Mouse (Mus musculus): Measurements from ENCODE around the gene Hivep3. TPM values are rescaled to one million over a fixed set of nuclear protein-coding genes. Genes with fewer than 3 reads are reported as not detected.

Hivep3 gene
- polyA plus RNA-seq, 1 experiment from 2014 or later: 19.0 TPM

DNA sequence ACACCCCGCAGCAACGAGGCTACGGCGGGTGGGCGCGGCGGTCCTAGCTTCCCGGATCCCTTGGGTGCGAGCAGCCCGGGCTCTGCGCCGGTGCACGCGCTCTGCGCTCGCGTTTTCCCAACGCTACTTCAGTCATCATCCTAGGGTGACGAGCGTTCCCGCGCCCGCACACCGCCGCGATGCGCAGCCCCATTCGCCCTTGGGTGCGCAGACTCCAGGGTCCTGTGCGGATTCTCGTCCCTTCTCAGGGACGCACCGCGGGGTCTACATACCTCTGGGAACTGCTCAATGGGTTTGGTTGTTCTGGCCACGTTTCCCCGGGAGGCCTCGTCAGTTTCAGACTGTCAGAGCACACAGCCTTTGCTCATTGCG is 299.4 kb downstream of the Hivep3 start:
- H3K4me3 ChIP-seq: peak overlapping the region; percentile 64
- H3K9me3 ChIP-seq: no peaks in the 10 kb centered on the region
- H3K4me2 ChIP-seq: peak overlapping the region; percentile 80
- H3K27me3 ChIP-seq (replicated peaks): peaks cover 30% of the 10 kb centered on the region
- H3K27ac ChIP-seq: peak overlapping the region; percentile 24
- under 1% methylated on average over 38 of the region's 38 CpGs for WGBS
- H3K9ac ChIP-seq: peak overlapping the region; percentile 59
- no peaks in the 10 kb centered on the region for H3K36me3 ChIP-seq (replicated peaks)
- peak; percentile 70 for ATAC-seq (replicated peaks)
- H3K4me1 ChIP-seq: peaks cover 12% of the 10 kb centered on the region

DNA sequence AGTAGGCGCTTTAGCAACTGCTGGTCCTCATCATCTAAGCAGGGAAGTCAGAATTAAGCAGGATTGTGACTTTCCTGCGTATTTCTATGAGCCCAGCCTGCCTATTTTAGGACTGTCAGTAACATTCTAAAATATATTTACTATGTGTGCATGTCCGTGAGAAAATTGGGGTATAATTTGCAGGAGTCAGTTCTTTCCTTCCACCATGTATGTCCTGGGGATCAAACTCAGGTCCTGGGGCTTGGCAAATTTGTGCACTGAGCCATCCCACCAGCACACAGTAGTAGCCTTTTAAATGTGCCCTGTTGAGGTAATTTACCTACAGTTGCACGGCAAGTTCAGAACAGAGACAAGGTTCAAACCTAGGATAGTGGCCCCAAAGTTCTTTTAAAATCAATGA is 302.7 kb downstream of the Hivep3 start:
- Histone ChIP-seq H3K36me3 (replicated peaks) (no peaks in the 10 kb centered on the region), H3K9ac (no peak overlapping the region), H3K4me3 (no peak overlapping the region), H3K4me1 (peaks cover 12% of the 10 kb centered on the region), H3K9me3 (no peaks in the 10 kb centered on the region), H3K4me2 (no peak overlapping the region), H3K27me3 (replicated peaks) (peaks cover 23% of the 10 kb centered on the region), H3K27ac (no peak overlapping the region)
- ATAC-seq (replicated peaks): no peak
- 89% methylated on average over 4 of the region's 4 CpGs for WGBS

DNA sequence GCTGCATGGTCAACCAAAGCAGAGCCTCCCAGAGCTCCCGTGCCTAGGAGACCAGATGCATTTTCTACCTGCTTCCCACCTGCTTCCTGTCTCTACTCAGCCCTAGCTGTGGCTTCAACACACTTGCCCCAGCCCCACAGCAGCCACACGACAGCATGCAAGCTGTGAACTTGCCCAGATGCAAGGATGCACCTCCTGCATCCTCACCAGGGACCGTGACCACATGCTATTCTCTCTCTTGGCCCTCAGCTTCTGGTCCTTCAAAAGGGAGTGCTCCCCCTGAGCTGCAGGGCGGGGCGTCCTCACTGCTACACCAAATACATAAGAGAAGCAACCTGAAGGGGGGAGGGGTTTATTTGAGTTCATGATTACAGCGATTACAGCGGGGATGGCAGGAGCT is 303.4 kb downstream of the Hivep3 start:
- ATAC-seq (replicated peaks): no peak
- H3K27me3 ChIP-seq (replicated peaks): peaks cover 19% of the 10 kb centered on the region

DNA sequence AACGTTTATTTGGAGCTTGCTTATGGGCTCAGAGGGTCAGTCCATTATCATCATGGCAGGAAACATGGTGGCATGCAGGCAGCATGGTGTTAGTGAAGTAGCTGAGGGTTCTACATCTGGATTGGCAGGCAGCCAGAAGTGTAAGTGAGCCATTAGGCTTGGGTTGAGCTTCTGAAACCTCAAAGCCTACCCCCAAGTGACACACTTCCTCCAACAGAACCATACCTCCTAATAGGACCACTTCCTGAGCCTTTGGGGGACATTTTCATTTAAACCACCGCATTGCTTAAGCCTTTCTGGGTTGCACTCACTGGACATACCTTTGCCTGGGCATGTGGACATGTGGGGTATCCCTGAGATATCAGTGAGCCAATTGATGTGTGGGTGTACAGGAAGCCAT is 307.9 kb downstream of the Hivep3 start:
- H3K36me3 ChIP-seq (replicated peaks): no peaks in the 10 kb centered on the region
- no peak overlapping the region for H3K27ac ChIP-seq
- no peaks in the 10 kb centered on the region for H3K4me1 ChIP-seq
- no peak for ATAC-seq (replicated peaks)
- H3K4me2 ChIP-seq: no peak overlapping the region
- no peak overlapping the region for H3K9ac ChIP-seq
- 88% methylated on average over 2 of the region's 2 CpGs for WGBS
- no peak overlapping the region for H3K4me3 ChIP-seq
- no peaks in the 10 kb centered on the region for H3K9me3 ChIP-seq
- no peaks in the 10 kb centered on the region for H3K27me3 ChIP-seq (replicated peaks)

More for the DNA sequence above, 303.4 kb downstream of the Hivep3 start:
- Histone ChIP-seq H3K9me3 (no peaks in the 10 kb centered on the region), H3K4me2 (no peak overlapping the region), H3K9ac (no peak overlapping the region), H3K36me3 (replicated peaks) (no peaks in the 10 kb centered on the region), H3K4me3 (no peak overlapping the region), H3K4me1 (peaks cover 12% of the 10 kb centered on the region), H3K27ac (no peak overlapping the region)
- 53% methylated on average over 7 of the region's 7 CpGs for WGBS

DNA sequence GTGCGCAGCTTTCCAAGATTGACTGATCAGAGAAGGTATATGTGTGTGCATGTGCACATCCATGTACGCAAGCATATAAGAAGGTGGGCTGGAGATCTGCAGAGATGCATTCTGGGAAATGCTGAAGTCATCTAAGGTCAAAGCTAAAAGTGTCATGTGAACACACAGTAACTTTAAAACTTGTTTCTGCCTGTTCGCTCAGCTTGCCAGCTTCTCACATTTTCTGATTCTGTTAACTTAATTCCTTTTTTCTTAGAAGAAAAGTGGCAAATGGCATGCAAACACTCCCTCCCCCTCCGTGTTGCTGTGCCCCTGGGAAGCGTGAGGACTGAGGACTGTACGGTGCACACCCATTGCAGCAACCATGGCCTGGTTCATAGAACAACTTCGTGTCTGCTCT is 308.9 kb downstream of the Hivep3 start:
- Histone ChIP-seq H3K4me3 (no peak overlapping the region), H3K36me3 (replicated peaks) (no peaks in the 10 kb centered on the region), H3K9ac (no peak overlapping the region), H3K9me3 (no peaks in the 10 kb centered on the region), H3K27me3 (replicated peaks) (no peaks in the 10 kb centered on the region), H3K4me2 (no peak overlapping the region), H3K27ac (no peak overlapping the region), H3K4me1 (no peaks in the 10 kb centered on the region)
- no peak for ATAC-seq (replicated peaks)
- 88% methylated on average over 7 of the region's 7 CpGs for WGBS

DNA sequence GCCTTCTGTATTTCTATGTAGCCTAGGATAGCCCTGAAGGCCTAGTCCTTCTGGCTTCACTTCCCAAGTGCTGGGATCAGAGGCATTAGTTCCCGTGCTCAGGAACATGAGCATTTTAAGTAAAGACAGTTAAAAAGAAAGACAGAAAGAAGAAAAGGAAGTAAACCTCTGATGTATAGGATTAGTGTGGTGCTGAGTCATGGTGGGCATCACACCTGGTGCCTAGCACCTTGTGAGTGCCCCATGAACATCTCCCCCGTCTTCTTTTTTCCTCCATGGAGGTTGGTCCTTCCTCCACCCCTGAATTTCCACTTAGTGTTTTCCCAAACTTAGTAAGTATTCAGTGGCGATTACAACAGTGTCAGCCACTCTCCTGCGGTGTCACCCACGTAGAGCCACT is 311.0 kb downstream of the Hivep3 start:
- Histone ChIP-seq H3K4me1 (no peaks in the 10 kb centered on the region), H3K27ac (no peak overlapping the region), H3K36me3 (replicated peaks) (no peaks in the 10 kb centered on the region), H3K27me3 (replicated peaks) (no peaks in the 10 kb centered on the region), H3K4me3 (no peak overlapping the region), H3K4me2 (no peak overlapping the region), H3K9ac (no peak overlapping the region), H3K9me3 (no peaks in the 10 kb centered on the region)
- WGBS: 79% methylated on average over 5 of the region's 5 CpGs
- ATAC-seq (replicated peaks): no peak

DNA sequence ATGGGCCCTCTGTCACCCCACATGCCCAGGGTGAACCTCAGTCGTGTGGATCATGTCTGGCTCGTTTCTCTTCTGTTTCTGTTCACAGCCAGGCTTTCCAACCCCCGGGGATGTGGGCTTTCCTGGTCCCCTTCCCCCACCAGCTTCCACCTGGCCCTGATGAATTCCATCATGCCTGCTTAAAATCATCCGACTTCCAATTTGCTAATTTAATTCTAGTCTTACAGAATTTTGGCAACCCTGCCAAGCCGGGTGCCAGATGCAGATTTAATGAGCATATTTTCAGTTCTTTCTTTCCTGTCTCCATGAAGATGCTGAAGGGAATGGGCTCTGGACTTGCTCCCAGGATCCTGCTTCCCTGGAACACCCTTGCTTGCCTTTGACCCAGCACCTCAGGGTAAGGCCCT is 311.6 kb downstream of the Hivep3 start:
- no peak for ATAC-seq (replicated peaks)
- H3K27ac ChIP-seq: no peak overlapping the region; the same call in 1 of the 2 replicates
- no peaks in the 10 kb centered on the region for H3K4me1 ChIP-seq
- no peaks in the 10 kb centered on the region for H3K36me3 ChIP-seq (replicated peaks)
- H3K9ac ChIP-seq: no peak overlapping the region
- no peaks in the 10 kb centered on the region for H3K9me3 ChIP-seq
- WGBS: 54% methylated on average over 5 of the region's 5 CpGs
- no peaks in the 10 kb centered on the region for H3K27me3 ChIP-seq (replicated peaks)
- H3K4me3 ChIP-seq: no peak overlapping the region
- H3K4me2 ChIP-seq: no peak overlapping the region

DNA sequence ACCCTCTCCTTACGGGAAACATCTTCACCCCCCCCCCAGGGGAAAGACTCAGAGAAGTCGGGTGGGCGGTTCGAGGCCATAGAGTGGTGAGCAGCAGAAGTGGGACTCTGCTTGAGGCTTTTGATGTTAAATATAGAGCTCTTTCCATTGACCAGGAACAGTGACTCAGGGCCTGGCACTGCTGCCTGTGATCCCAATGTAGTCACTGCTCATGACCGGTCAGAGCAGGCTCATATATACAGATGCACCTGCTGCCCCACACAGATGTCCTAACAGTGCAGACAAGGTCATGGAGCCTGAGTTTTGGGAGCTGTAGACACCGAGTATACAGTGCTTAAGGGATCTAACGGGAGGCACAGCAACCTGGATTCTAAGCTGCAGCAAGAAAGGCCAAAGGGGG is 312.3 kb downstream of the Hivep3 start:
- no peak overlapping the region for H3K9ac ChIP-seq
- WGBS: 86% methylated on average over 7 of the region's 7 CpGs
- no peak overlapping the region for H3K4me3 ChIP-seq
- no peak for ATAC-seq (replicated peaks)
- H3K27ac ChIP-seq: no peak overlapping the region
- H3K9me3 ChIP-seq: no peaks in the 10 kb centered on the region
- H3K27me3 ChIP-seq (replicated peaks): no peaks in the 10 kb centered on the region
- H3K4me1 ChIP-seq: no peaks in the 10 kb centered on the region
- H3K36me3 ChIP-seq (replicated peaks): no peaks in the 10 kb centered on the region
- H3K4me2 ChIP-seq: no peak overlapping the region

DNA sequence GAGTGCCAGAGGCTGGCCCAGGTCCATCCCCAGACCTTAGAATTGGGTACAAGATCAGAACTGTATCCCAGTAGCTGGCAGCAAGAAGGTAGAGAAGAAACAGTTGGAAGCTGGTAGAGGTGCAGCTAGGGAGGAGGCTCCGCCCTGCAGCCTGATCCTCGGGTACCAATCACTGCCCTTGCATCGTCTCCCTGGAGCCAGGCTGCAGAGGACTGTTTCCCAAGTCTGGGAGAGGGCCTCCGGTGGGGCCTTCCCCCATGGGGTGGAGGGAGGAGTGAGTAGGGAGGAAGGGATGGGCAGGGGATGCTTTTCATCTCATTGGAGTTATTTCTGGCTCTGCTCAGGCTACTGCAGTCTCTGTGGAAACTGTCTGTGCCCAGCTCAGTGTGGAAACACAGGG is 313.5 kb downstream of the Hivep3 start:
- Histone ChIP-seq H3K9me3 (no peaks in the 10 kb centered on the region), H3K36me3 (replicated peaks) (no peaks in the 10 kb centered on the region), H3K27ac (no peak overlapping the region), H3K27me3 (replicated peaks) (no peaks in the 10 kb centered on the region), H3K4me1 (no peaks in the 10 kb centered on the region), H3K9ac (no peak overlapping the region), H3K4me3 (no peak overlapping the region), H3K4me2 (no peak overlapping the region)
- WGBS: 36% methylated on average over 4 of the region's 4 CpGs
- no peak for ATAC-seq (replicated peaks)

DNA sequence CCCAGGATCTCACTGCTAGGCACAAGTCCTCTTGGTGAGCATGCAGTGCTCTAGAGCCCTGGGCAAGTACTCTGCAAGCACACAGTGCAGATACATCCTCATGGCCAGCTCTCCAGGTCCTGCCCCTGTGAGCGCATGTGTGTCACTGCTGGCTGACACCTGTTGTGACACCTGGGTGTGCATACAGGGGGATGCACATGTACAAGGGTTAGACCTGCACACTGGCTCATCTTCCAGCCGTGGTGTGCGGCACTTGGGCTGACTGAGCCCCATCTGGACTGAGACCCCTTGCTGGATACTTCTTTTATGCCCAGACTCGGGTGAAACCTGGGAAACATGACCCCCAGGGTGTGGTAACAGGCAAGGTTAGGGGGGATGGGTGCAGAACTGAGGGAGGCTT is 314.7 kb downstream of the Hivep3 start:
- WGBS: 80% methylated on average over 4 of the region's 4 CpGs
- H3K4me3 ChIP-seq: no peak overlapping the region
- ATAC-seq (replicated peaks): 0 out of 2 replicates have a peak, but pooled peaks have one; percentile 30
- no peak overlapping the region for H3K9ac ChIP-seq
- no peaks in the 10 kb centered on the region for H3K9me3 ChIP-seq
- H3K27me3 ChIP-seq (replicated peaks): no peaks in the 10 kb centered on the region
- no peaks in the 10 kb centered on the region for H3K36me3 ChIP-seq (replicated peaks)
- H3K27ac ChIP-seq: no peak overlapping the region
- H3K4me2 ChIP-seq: no peak overlapping the region
- H3K4me1 ChIP-seq: no peaks in the 10 kb centered on the region

DNA sequence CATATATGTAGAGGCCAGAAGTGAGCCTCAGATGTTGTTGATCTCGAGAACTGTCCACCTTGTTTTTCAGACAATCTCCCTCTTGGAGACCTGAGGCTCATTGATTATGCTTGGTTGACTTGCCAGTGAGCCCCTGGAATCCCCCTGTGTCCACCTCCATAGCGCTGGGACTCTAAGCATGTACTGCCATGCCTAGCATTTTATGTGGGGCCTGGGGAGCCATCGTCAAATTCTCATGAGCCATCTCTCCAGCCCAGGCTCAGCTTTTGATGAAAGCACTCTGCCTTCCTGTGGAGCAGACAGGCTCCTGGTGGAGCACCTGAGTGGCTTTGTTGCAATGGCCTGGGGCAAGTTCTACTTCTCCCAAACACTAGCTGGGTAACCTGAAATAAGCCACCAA is 316.3 kb downstream of the Hivep3 start:
- Histone ChIP-seq H3K36me3 (replicated peaks) (no peaks in the 10 kb centered on the region), H3K27me3 (replicated peaks) (no peaks in the 10 kb centered on the region), H3K9ac (no peak overlapping the region), H3K4me3 (no peak overlapping the region), H3K27ac (no peak overlapping the region), H3K9me3 (no peaks in the 10 kb centered on the region), H3K4me2 (no peak overlapping the region), H3K4me1 (no peaks in the 10 kb centered on the region)
- WGBS: 82% methylated on average over 3 of the region's 3 CpGs
- no peak for ATAC-seq (replicated peaks)

DNA sequence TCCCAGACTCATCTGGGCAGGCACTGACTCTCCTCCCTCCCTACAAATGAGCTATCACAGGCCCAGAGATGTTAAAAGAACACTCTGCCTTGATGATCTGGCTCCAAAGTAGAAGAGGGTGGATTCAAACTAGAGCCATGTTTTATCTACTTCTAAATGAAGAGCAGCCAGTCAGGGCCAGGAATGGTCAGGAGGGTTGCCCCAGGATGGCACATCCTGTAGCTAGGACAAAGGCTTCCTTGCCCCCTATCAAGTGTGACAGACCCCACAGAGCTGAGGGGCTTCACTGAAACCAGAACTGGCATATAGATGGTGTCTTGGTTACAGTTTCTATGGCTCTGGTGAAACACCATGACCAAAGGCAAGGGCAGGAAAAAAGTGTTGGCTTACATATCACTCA is 318.9 kb downstream of the Hivep3 start:
- no peak for ATAC-seq (replicated peaks)
- Histone ChIP-seq H3K9me3 (no peaks in the 10 kb centered on the region), H3K9ac (no peak overlapping the region), H3K36me3 (replicated peaks) (no peaks in the 10 kb centered on the region), H3K4me1 (no peaks in the 10 kb centered on the region), H3K4me3 (no peak overlapping the region), H3K4me2 (no peak overlapping the region), H3K27ac (no peak overlapping the region), H3K27me3 (replicated peaks) (no peaks in the 10 kb centered on the region)

DNA sequence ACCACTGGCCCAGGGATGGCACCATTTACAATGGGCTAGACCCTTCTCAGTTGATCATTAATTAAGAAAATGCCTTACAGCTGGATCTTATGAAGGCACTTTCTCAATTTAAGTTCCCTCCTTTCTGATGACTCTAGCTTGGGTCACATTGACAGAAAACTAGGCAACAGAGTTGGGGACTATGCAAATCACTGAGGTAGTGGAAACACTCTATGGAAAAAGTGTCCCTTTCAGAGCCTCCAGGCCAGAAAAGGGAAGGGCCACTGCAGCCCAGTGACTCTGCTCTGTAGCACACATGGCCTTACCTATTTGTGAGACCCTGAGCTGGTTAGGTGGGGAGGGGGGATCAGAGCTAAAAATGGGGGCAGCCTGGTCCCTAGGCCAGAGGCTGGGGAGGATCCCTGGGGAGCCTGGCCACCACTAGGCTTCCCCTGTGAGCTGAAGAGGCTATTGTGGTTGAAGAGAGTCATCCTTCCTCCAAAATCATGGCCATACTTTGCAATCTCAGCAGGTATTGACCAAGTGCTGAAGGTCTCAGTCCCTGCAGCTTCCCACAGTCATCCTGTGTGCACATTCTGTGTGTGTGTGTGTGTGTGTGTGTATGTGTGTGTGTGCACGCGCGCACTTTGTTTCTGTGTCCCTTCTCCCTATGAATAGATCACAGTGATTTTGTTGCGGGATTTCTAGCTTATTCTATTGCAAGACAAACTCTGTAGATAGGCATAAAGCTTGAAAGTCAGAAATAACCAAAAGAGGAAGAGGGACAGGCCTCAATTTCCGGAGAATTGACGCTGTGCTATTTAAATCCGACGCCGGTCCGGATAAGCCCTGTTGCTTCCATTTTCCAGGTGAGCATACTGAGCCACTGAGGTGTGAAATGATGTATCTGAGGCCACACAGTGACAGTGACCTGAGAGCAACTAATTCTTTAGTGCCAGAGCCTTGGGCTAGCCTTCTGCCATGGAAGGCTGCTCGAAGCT is 319.7 kb downstream of the Hivep3 start:
- no peak for ATAC-seq (replicated peaks)
- no peak overlapping the region for H3K4me2 ChIP-seq
- H3K27ac ChIP-seq: no peak overlapping the region
- no peaks in the 10 kb centered on the region for H3K36me3 ChIP-seq (replicated peaks)
- H3K9me3 ChIP-seq: no peaks in the 10 kb centered on the region
- no peaks in the 10 kb centered on the region for H3K4me1 ChIP-seq
- H3K27me3 ChIP-seq (replicated peaks): no peaks in the 10 kb centered on the region
- no peak overlapping the region for H3K9ac ChIP-seq
- no peak overlapping the region for H3K4me3 ChIP-seq
- WGBS: 88% methylated on average over 11 of the region's 11 CpGs

Measured in midbrain, embryonic 15.5 days (tissue).